Mouse (Mus musculus) cortical plate, adult 2 months (tissue): ENCODE results near the gene Fam57a.

Experiments used
- CTCF ChIP-seq: fragments of 200-500 bp; IDR thresholded peaks from 2 replicates; pipeline ENCODE4 v1.5.1; 2011; ENCODE audit warnings: mild to moderate bottlenecking, control low read depth, low read length; ENCODE audit not compliant: insufficient read depth; ENCODE audit errors: extremely low read depth
- POLR2A ChIP-seq: fragments of 200-500 bp; IDR thresholded peaks from 2 replicates; pipeline ENCODE4 v1.6.1; 2011; ENCODE audit warnings: mild to moderate bottlenecking, low read length, control low read depth; ENCODE audit not compliant: insufficient read depth; ENCODE audit errors: extremely low read depth

DNA sequence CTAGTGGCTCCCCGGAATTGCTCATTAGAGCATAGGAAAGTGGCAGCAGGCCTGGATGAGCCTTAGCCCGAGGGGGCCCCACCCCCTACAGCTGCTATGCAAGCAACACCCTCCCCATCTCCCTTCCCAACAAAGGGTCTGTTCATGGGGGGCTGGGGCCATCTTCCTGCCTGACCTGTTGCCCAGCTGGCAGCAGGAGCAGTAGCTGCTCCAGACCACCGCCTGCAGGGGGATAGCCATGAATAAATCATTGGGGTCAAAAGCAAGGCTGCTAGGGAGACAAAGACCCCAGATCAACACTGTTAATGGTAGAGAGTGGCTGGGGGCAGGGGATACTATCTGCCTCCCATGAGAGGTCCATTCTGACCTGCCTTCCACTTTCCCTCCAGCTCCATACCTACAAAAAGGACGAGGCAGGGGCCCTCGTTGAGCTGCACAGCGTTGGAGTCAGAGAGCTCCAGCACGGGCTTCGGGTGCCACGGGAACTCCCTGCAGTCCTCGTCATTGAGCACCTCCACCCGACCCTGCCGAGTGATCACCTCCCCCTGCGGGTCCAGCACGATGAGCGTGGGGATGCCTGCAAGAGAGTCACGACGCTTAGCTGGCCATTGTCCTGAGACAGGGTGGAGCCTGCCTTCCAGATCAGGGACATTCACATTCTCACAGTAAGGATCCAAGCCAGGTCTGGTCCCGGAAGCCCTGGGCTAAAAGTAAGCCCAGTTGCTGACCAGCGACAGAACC is 83.3 kb downstream of the Fam57a start:
- TF ChIP-seq CTCF (no peak), POLR2A (no peak)
